Mouse (Mus musculus) heart, adult 2 months (tissue): ENCODE measurements around the gene Pafah2. TPM values are rescaled to one million over a fixed set of nuclear protein-coding genes. Genes with fewer than 3 reads are reported as not detected.

ENCODE experiments used
- DNase-seq, 2 experiments: peaks; one replicate each; pipeline ENCODE4 v3.0.0; 2021
- H3K27ac ChIP-seq: fragments of 200-600 bp; 2 replicates; pipeline ENCODE4 v1.8.1; 2022
- H3K27me3 ChIP-seq: fragments of 200-500 bp; 2 replicates; pipeline ENCODE4 v1.6.1; 2012; ENCODE audit warnings: mild to moderate bottlenecking, low read length, inconsistent platforms, mixed read lengths; ENCODE audit not compliant: control insufficient read depth, insufficient read depth
- H3K36me3 ChIP-seq: fragments of 200-500 bp; 2 replicates; pipeline ENCODE4 v1.6.1; 2012; ENCODE audit warnings: low read length, inconsistent platforms; ENCODE audit not compliant: control insufficient read depth, insufficient read depth
- H3K4me1 ChIP-seq: fragments of 200-500 bp; 2 replicates; pipeline ENCODE4 v1.6.1; 2011; ENCODE audit warnings: low read length; ENCODE audit not compliant: control insufficient read depth, insufficient read depth
- H3K4me3 ChIP-seq: fragments of 200-600 bp; 2 replicates; pipeline ENCODE4 v1.8.1; 2022
- H3K79me2 ChIP-seq: fragments of 200-500 bp; replicated peaks from 2 replicates; pipeline ENCODE4 v1.6.1; 2012; ENCODE audit warnings: mild to moderate bottlenecking, inconsistent platforms, low read length, moderate library complexity, mixed read lengths; ENCODE audit not compliant: control insufficient read depth, insufficient read depth
- H3K9ac ChIP-seq: fragments of 200-500 bp; 2 replicates; pipeline ENCODE4 v1.6.1; 2012; ENCODE audit warnings: low read depth, mild to moderate bottlenecking, control low read depth, inconsistent platforms, low read length, mixed read lengths
- CTCF ChIP-seq: fragments of 200-600 bp; IDR thresholded peaks from 2 replicates; pipeline ENCODE4 v1.8.1; 2022; ENCODE audit warnings: antibody characterized with exemption, mild to moderate bottlenecking, moderate library complexity
- EP300 ChIP-seq: fragments of 200-500 bp; IDR thresholded peaks from 2 replicates; pipeline ENCODE4 v1.6.1; 2011; ENCODE audit warnings: low read depth, low read length, control low read depth; ENCODE audit not compliant: insufficient read depth
- POLR2A ChIP-seq: fragments of 200-500 bp; IDR thresholded peaks from 2 replicates; pipeline ENCODE4 v1.6.1; 2011; ENCODE audit warnings: mild to moderate bottlenecking, low read depth, low read length, control low read depth; ENCODE audit not compliant: insufficient read depth
- WGBS: fragments of 180-500 bp; shearing (Covaris S2); methylation state at CpG from one replicate; pipeline ENCODE4 v1.1.7; 2018; 5-methylcytosine and 5-hydroxymethylcytosine counted together
- intact Hi-C: fragments of 180-260 bp; cut with DNase I; formaldehyde crosslinking; loops from one replicate; pipeline ENCODE4 v1.15.1; 2025
- long read RNA-seq: library from polyadenylated mRNA; stranded (forward); transcript quantifications from one replicate; pipeline ENCODE4 v2.0.0, GENCODE M21; 2021
- polyA plus RNA-seq: library from polyadenylated mRNA; depleted of rRNA; stranded (reverse); fragments of >200 nt; gene quantifications from 2 replicates; pipeline ENCODE4 v1.2.3, GENCODE M21; 2012; rRNA removed
- total RNA-seq, 2 experiments: library from RNA; stranded (reverse); gene quantifications; 2 replicates each; pipeline ENCODE4 v1.2.3; 2021

Pafah2 gene
- total RNA-seq (10 to 100 TPM in 1 of 2 experiments, 1 to 10 TPM in 1; 6.4 to 11.0 TPM), polyA plus RNA-seq (11.7 and 17.8 TPM in 2 replicates)
- long read RNA-seq, transcript Pafah2-201 (11 exons, 2,248 nt) = major isoform, 5 of 10 reads
- long read RNA-seq, partial matches to known transcripts = 4 of 10 reads
- long read RNA-seq, other reads (novel, unspliced or antisense) = 1 of 10 reads

- H3K4me3 ChIP-seq = peak within 1 kb of the TSS; percentile 71
- H3K36me3 ChIP-seq = no peaks in the 10 kb centered on the region
- TF ChIP-seq EP300 = peak; percentile 100
- no peak; the same call in 1 of the 2 replicates for TF ChIP-seq CTCF
- TF ChIP-seq POLR2A = peak; percentile 70
- WGBS = under 1% methylated on average over 31 of the region's 31 CpGs
- H3K9ac ChIP-seq = peak within 1 kb of the TSS; percentile 80
- H3K79me2 ChIP-seq = no peaks in the 10 kb centered on the region
- no peaks in the 10 kb centered on the region for H3K27me3 ChIP-seq
- H3K4me1 ChIP-seq = peaks cover under 1% of the 10 kb centered on the region; the same call in 1 of the 2 replicates
- H3K27ac ChIP-seq = peak within 1 kb of the TSS; percentile 93
- intact Hi-C loops = loop anchor here (1.0 to 2.0 kb wide), 2 partner anchors 73 to 82 kb away; partner anchors contain the start of gene Stmn1
- peak; percentile 89 to 93 for DNase-seq
Measured at GRCm38 (mm10) chr4:134395977-134396825, at the start of gene Pafah2. Gene Pafah2 (plus strand): TSS chr4:134396320.

GRCm38 (mm10) chr4:134348078-134348477, 48.0 kb upstream of the Pafah2 start:
- peaks cover 10% of the 10 kb centered on the region for H3K27me3 ChIP-seq
- H3K4me3 ChIP-seq = no peak overlapping the region
- DNase-seq = peak; percentile 29 to 45
- WGBS = 38% methylated on average over 11 of the region's 11 CpGs
- no peak overlapping the region for H3K27ac ChIP-seq
- intact Hi-C loops = no loop called here
- no peaks in the 10 kb centered on the region; the same call in 1 of the 2 replicates for H3K4me1 ChIP-seq
- no peak overlapping the region for H3K9ac ChIP-seq
- no peaks in the 10 kb centered on the region for H3K79me2 ChIP-seq
- no peaks in the 10 kb centered on the region for H3K36me3 ChIP-seq
- TF ChIP-seq EP300 (no peak), POLR2A (no peak), CTCF (no peak)

GRCm38 (mm10) chr4:134348545-134348944, 47.6 kb upstream of the Pafah2 start:
- intact Hi-C loops = no loop called here

GRCm38 (mm10) chr4:134349829-134350228, 46.3 kb upstream of the Pafah2 start:
- WGBS = 95% methylated on average over 7 of the region's 7 CpGs

More at GRCm38 (mm10) chr4:134348545-134348944, 47.6 kb upstream of the Pafah2 start:
- peaks cover 5% of the 10 kb centered on the region for H3K27me3 ChIP-seq
- no peak overlapping the region for H3K27ac ChIP-seq
- H3K9ac ChIP-seq = no peak overlapping the region
- no peak overlapping the region for H3K4me3 ChIP-seq
- no peak for TF ChIP-seq POLR2A
- no peak for TF ChIP-seq CTCF
- TF ChIP-seq EP300 = no peak
- no peaks in the 10 kb centered on the region for H3K36me3 ChIP-seq
- no peak for DNase-seq
- 58% methylated on average over 5 of the region's 5 CpGs for WGBS
- no peaks in the 10 kb centered on the region for H3K79me2 ChIP-seq
- no peaks in the 10 kb centered on the region; the same call in 1 of the 2 replicates for H3K4me1 ChIP-seq

GRCm38 (mm10) chr4:134350641-134351040, 45.5 kb upstream of the Pafah2 start:
- Histone ChIP-seq H3K9ac (no peak overlapping the region), H3K4me1 (peaks cover 1% of the 10 kb centered on the region; the same call in 1 of the 2 replicates), H3K36me3 (no peaks in the 10 kb centered on the region), H3K27ac (no peak overlapping the region), H3K4me3 (no peak overlapping the region), H3K79me2 (no peaks in the 10 kb centered on the region), H3K27me3 (no peaks in the 10 kb centered on the region)
- WGBS = 91% methylated on average over 6 of the region's 6 CpGs
- no peak for TF ChIP-seq POLR2A
- TF ChIP-seq EP300 = no peak
- no peak for TF ChIP-seq CTCF
- intact Hi-C loops = no loop called here
- DNase-seq = no peak

More at GRCm38 (mm10) chr4:134349829-134350228, 46.3 kb upstream of the Pafah2 start:
- no peak overlapping the region for H3K9ac ChIP-seq
- no peaks in the 10 kb centered on the region; the same call in 1 of the 2 replicates for H3K4me1 ChIP-seq
- intact Hi-C loops = no loop called here
- TF ChIP-seq CTCF = no peak
- TF ChIP-seq EP300 = no peak
- no peak for TF ChIP-seq POLR2A
- DNase-seq = no peak
- H3K27me3 ChIP-seq = peaks cover 2% of the 10 kb centered on the region; the same call in 1 of the 2 replicates
- H3K4me3 ChIP-seq = no peak overlapping the region
- H3K27ac ChIP-seq = no peak overlapping the region
- H3K36me3 ChIP-seq = no peaks in the 10 kb centered on the region
- no peaks in the 10 kb centered on the region for H3K79me2 ChIP-seq
